Mouse (Mus musculus): ENCODE results near the gene Zswim8. TPM values are rescaled to one million over a fixed set of nuclear protein-coding genes. Genes with fewer than 3 reads are reported as not detected.

The Zswim8 gene
- polyA plus RNA-seq, 1 experiment, result 221 TPM

DNA sequence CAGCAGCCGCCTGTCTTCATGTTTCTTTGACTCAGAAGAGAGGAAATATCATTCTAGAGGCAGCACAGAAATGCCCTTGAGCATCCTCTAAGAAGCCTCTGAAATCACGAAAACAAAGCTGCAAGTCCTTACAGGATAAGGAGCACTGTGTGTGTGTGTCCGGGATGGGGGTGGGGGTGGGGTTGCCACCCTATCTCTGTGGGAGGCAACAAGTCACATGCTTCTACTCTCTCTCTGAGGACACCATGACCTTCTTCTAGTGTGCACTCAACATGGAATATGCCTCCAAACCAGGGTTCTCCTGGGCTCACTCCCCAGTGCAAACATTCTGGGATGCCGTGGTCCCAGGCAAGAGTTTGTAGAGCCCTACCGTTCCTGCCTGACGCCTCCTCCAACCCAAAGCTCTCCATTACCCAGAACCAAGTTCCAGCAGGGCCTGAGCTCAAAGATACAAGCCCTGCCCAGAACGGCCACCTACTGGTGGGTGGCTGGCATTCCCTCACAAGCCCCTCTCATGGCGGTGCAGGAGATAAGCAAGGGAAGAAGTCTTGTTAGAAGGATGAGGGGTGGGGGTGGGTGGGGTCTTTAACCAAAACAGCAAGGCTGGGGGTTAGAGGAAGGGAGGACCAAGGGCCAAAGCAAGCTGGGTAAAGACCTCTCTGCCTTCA lies 51.5 kb downstream of the Zswim8 start:
- TF ChIP-seq POLR2A (IDR thresholded peaks at IDR 0.05; ENCODE audit: borderline replicate concordance, extremely low read depth, low read depth, low read length), result no peak
- TF ChIP-seq CTCF (IDR thresholded peaks at IDR 0.05; ENCODE audit: insufficient read depth, low read length), result no peak
- Histone ChIP-seq H3K4me1 (ENCODE audit: control insufficient read depth, insufficient read depth, low read length) (no peaks in the 10 kb centered on the region), H3K4me3 (replicated peaks; ENCODE audit: extremely low read depth, low read depth, low read length) (no peak overlapping the region)
- no peak for DNase-seq
- WGBS, result 73% methylated on average over 8 of the region's 8 CpGs

DNA sequence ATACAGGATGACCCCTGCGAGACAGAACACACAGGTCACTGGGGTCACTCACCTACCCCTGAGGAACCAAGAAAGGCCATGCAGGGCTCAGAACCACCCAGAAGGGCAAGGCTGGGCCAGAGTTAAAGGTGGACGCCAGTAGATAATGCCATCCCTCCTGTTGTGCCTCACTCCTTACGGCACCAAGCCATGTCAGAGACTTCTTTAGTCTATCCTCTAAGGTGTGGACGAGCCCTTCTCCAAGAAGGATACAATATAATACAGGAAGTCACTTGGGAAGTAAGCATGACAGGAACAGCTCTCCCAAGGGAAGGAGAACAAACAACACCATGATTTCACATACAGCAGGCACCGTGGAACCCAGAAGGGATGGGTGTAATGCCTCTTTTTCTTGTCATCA lies 57.6 kb downstream of the Zswim8 start:
- 72% methylated on average over 5 of the region's 5 CpGs for WGBS
- no peak for TF ChIP-seq POLR2A (IDR thresholded peaks at IDR 0.05; ENCODE audit: borderline replicate concordance, extremely low read depth, low read depth, low read length)
- no peak for TF ChIP-seq CTCF (IDR thresholded peaks at IDR 0.05; ENCODE audit: insufficient read depth, low read length)
- DNase-seq, result no peak
- no peak overlapping the region for H3K4me3 ChIP-seq (replicated peaks; ENCODE audit: extremely low read depth, low read depth, low read length)
- H3K4me1 ChIP-seq (ENCODE audit: control insufficient read depth, insufficient read depth, low read length), result peaks cover 10% of the 10 kb centered on the region

DNA sequence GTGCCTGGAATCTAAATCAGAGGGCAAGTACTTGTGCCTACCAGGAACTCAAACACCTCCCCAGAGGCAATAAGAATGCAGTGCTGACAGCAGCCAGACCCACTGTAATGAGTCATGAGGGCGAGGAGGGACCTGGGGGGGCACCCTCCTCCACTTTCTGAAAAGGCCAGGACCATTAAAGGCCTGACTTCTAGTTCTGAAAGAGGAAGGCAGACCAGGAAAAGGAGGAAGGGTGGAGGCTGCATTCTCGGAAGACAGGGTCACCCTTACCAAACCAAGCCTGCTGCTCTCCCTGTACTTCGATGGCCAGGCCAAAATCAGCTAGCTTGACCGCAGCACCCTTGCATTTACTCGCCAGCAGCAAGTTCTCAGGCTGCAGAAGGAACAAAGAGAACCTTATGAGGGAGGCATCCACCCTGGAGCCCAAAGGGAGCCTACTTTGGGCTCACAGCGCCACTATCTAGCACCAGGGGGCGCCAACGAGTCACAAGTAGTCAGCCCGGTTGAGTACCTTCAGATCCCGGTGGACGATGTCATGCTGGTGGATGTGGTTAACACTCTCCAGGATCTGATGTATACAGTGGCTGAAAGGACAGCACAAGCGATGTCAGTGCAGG lies 58.4 kb downstream of the Zswim8 start:
- DNase-seq, result peak; percentile 92
- TF ChIP-seq POLR2A (IDR thresholded peaks at IDR 0.05; ENCODE audit: borderline replicate concordance, extremely low read depth, low read depth, low read length) (no peak), CTCF (IDR thresholded peaks at IDR 0.05; ENCODE audit: insufficient read depth, low read length) (peak; percentile 87)
- 15% methylated on average over 12 of the region's 12 CpGs for WGBS
- no peak overlapping the region for H3K4me3 ChIP-seq (replicated peaks; ENCODE audit: extremely low read depth, low read depth, low read length)
- peaks cover 11% of the 10 kb centered on the region for H3K4me1 ChIP-seq (ENCODE audit: control insufficient read depth, insufficient read depth, low read length)

DNA sequence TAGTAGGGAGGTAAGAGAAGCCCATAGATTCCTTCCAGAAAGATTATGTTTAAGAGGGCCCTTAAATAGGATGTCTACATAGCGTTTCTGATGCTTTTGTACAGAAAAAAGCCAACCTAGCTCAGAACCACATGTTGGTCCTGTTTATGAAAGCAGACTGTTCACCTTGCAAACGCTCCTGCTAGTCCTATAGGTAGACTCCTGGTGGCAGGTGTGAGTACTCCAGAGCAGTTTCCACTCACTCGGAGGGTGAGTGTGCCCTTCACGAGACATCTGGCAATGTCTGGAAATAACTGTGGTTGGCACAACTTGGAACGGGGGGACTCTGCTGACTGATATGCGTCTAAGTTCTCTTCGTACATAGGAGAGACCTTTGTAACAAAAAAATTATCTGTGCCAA lies 60.6 kb downstream of the Zswim8 start:
- WGBS, result 65% methylated on average over 7 of the region's 7 CpGs
- TF ChIP-seq POLR2A (IDR thresholded peaks at IDR 0.05; ENCODE audit: borderline replicate concordance, extremely low read depth, low read depth, low read length) (no peak), CTCF (IDR thresholded peaks at IDR 0.05; ENCODE audit: insufficient read depth, low read length) (peak; percentile 17; the same call in 1 of the 2 replicates)
- DNase-seq, result no peak
- Histone ChIP-seq H3K4me1 (ENCODE audit: control insufficient read depth, insufficient read depth, low read length) (peaks cover 19% of the 10 kb centered on the region), H3K4me3 (replicated peaks; ENCODE audit: extremely low read depth, low read depth, low read length) (no peak overlapping the region)

DNA sequence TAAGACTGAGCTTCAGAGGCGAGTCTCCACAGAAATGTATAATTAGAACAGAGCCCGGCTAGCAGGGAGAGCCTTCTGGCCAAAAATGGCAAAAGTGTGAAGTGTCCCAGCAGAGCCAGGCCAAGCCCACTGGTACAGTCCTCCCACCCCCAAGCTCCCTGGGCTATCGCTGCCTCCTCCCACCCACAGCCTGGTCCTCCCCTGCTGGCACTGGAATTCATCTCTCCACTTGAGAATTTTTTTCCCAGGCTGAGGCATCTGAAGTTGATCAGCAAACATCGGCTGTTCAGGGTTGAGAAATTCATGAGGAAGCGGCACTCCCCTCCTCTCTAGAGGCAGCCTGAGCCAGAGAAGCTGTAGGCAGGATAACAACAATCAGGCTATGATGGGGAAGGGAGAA lies 61.2 kb downstream of the Zswim8 start:
- Histone ChIP-seq H3K4me3 (replicated peaks; ENCODE audit: extremely low read depth, low read depth, low read length) (no peak overlapping the region), H3K4me1 (ENCODE audit: control insufficient read depth, insufficient read depth, low read length) (peaks cover 24% of the 10 kb centered on the region)
- TF ChIP-seq POLR2A (IDR thresholded peaks at IDR 0.05; ENCODE audit: borderline replicate concordance, extremely low read depth, low read depth, low read length) (no peak), CTCF (IDR thresholded peaks at IDR 0.05; ENCODE audit: insufficient read depth, low read length) (no peak)
- DNase-seq, result peak; percentile 68
- WGBS, result 43% methylated on average over 5 of the region's 5 CpGs

DNA sequence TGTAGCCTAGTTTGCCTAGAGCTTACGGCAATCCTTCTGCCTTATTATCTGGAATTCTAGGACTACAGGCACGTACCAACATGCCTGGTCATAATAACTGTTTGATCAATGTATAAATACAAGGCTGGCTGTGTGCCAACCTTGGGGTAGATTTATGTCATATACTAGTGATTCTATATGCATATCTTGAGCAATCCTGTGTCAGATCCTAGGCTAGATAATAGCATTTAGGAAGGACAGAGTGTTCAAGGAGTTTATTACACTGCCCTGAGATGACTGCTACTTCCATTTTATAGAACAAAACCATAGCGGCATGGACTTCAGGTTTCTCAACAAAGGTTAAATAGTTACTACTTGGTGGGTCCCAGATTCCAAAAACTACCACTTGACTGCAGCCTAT lies 64.6 kb downstream of the Zswim8 start:
- peaks cover 23% of the 10 kb centered on the region for H3K4me1 ChIP-seq (ENCODE audit: control insufficient read depth, insufficient read depth, low read length)
- DNase-seq, result no peak
- TF ChIP-seq POLR2A (IDR thresholded peaks at IDR 0.05; ENCODE audit: borderline replicate concordance, extremely low read depth, low read depth, low read length), result no peak
- TF ChIP-seq CTCF (IDR thresholded peaks at IDR 0.05; ENCODE audit: insufficient read depth, low read length), result no peak
- H3K4me3 ChIP-seq (replicated peaks; ENCODE audit: extremely low read depth, low read depth, low read length), result no peak overlapping the region
- WGBS, result 83% methylated on average over 3 of the region's 3 CpGs

DNA sequence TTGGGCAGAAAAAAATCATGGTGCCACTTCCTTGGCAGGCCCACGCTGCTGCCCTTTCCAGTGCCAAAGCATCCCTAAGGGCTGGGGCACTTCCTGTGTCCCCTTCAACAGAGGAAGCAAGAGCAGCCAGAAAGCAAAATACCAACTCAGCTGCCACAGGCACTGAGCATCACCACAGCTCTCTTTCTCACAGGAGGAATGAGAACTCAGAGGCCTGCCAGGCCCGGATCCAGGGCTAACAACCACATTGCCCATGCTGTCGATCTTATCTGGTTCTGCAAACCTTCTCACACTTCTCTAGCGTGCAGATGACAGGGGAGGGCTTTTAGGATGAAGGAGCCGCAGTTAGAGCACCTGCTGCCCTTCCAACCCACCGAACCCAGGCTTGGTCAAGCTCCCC lies 65.5 kb downstream of the Zswim8 start:
- 51% methylated on average over 6 of the region's 6 CpGs for WGBS
- no peak for DNase-seq
- TF ChIP-seq CTCF (IDR thresholded peaks at IDR 0.05; ENCODE audit: insufficient read depth, low read length) (no peak), POLR2A (IDR thresholded peaks at IDR 0.05; ENCODE audit: borderline replicate concordance, extremely low read depth, low read depth, low read length) (no peak)
- no peak overlapping the region for H3K4me3 ChIP-seq (replicated peaks; ENCODE audit: extremely low read depth, low read depth, low read length)
- peaks cover 23% of the 10 kb centered on the region for H3K4me1 ChIP-seq (ENCODE audit: control insufficient read depth, insufficient read depth, low read length)

Other genes with a start within 250 kb of the Zswim8 start
- gene Anxa7, start 227.4 kb upstream of the Zswim8 start, polyA plus RNA-seq (2012; rRNA removed), result 83.1 and 88.9 TPM in 2 replicates
- gene Mss51, start 210.7 kb upstream of the Zswim8 start, polyA plus RNA-seq (2012; rRNA removed), result 0.42 and 2.6 TPM in 2 replicates
- 6.5 and 14.2 TPM in 2 replicates for gene Ppp3cb, start 161.0 kb upstream of the Zswim8 start, polyA plus RNA-seq (2012; rRNA removed)
- gene Usp54, start 66.5 kb upstream of the Zswim8 start, polyA plus RNA-seq (2012; rRNA removed), result 14.9 and 17.6 TPM in 2 replicates
- 19.8 TPM in 1 of 2 replicates, not detected in the other for gene Myoz1, start 51.0 kb upstream of the Zswim8 start, polyA plus RNA-seq (2012; rRNA removed)
- gene Synpo2l, start 39.2 kb upstream of the Zswim8 start, polyA plus RNA-seq (2012; rRNA removed), result 1.5 and 4.3 TPM in 2 replicates
- 175 TPM in 2 replicates for gene Sec24c, start 33.2 kb upstream of the Zswim8 start, polyA plus RNA-seq (2012; rRNA removed)
- gene Fut11, start 12.6 kb upstream of the Zswim8 start, polyA plus RNA-seq (2012; rRNA removed), result 24.8 and 34.9 TPM in 2 replicates
- 19.7 and 23.2 TPM in 2 replicates for gene Chchd1, start 4.5 kb upstream of the Zswim8 start, polyA plus RNA-seq (2012; rRNA removed)
- 36.9 and 44.0 TPM in 2 replicates for gene Ndst2, start 27.0 kb downstream of the Zswim8 start, polyA plus RNA-seq (2012; rRNA removed)
- 30.1 and 30.9 TPM in 2 replicates for gene Camk2g, start 86.5 kb downstream of the Zswim8 start, polyA plus RNA-seq (2012; rRNA removed)
- 2.2 and 6.1 TPM in 2 replicates for gene Plau, start 129.1 kb downstream of the Zswim8 start, polyA plus RNA-seq (2012; rRNA removed)
- 96.8 and 144 TPM in 2 replicates for gene Vcl, start 221.8 kb downstream of the Zswim8 start, polyA plus RNA-seq (2012; rRNA removed)

All from lung, adult 2 months (tissue).